Mouse (Mus musculus) adrenal gland, postnatal 10 days (tissue): ENCODE measurements around the gene Smarcd2. TPM values are rescaled to one million over a fixed set of nuclear protein-coding genes. Genes with fewer than 3 reads are reported as not detected.
A peak's percentile ranks its signal among the peaks of the same experiment; 100 is the strongest.

Experiments used
- DNase-seq: peaks from one replicate; pipeline ENCODE4 v3.0.0; 2021; ENCODE audit warnings: mixed read lengths
- total RNA-seq, 2 experiments: library from RNA; stranded (reverse); gene quantifications; 2 replicates each; pipeline ENCODE4 v1.2.3; 2021

Smarcd2 gene
- total RNA-seq, 2 experiments from 2014 or later: 77.9 to 83.2 TPM

DNA sequence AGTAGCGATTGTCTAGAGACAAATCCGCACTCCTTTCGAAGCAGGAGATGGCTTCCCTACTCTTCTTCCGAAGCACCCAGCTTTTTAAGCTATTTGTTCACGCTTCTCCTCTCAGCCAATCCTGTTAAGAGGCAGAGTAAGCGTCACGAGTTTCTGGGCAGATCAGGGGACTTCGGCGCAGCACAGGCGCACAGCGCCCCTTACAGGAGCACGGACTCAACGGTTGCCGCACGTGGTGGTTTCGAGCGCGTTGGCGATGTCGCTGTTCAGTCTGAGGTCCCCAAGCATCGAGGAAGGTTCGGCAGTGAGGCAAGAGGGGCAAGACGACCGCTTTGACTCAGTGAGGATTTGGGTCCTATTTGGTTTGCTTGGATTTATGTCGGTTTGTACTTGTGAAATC lies 3.7 kb upstream of the Smarcd2 start, which contains the start of gene Tcam1:
TSS of gene Tcam1 (plus strand) at position 219 of the 400 bp plus-strand sequence.
- DNase-seq: peak; percentile 96

- DNase-seq: peak; percentile 48
Observed at GRCm38 (mm10) chr11:106274971-106275411, 2.2 kb upstream of the Smarcd2 start.

- no peak for DNase-seq
Observed at GRCm38 (mm10) chr11:106274374-106274773, 1.6 kb upstream of the Smarcd2 start.

- DNase-seq: no peak
Observed at GRCm38 (mm10) chr11:106273811-106274210, 1.0 kb upstream of the Smarcd2 start.

- DNase-seq: no peak
Observed at GRCm38 (mm10) chr11:106273311-106273684, 526 bp upstream of the Smarcd2 start.

DNA sequence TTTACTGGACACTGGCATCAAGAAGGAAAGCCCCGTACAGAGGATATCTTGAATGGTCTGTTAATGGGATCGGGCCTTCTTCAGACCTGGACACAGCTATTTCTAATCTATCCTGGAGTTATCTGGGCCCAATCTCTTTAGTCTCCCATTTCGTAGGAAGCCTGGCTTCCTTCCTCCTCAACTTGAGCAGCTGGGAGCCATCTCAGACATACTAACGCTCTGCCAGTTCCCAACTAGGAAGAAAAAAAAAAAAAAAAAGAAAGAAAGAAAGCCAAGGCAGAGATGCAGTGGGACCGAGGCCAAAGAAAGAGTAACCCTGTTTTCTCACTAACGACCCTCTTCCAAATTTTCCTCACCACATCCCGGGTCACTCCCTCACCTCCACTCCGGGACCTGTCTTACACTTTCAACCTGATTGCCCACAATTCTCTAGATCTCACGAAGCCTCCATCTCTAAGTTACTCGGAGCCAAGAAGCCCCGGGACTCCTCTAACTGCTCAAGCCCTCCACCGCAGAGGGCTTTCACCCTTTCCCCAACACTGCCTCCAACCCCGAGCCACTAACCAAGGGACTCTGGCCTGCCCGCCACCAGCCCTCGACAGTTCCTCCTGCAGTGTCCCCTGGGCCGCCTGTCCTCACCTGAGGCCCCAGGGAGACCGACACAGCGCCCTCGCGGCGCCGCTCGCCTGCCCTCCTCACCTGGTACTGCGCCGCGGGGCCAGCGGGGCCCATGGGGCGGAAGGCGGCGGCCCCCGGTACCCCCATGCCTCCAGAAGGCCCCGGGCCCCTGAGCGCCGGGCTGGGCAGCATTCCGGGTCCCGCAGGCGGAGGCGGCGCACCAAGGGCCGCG lies 753 bp downstream of the Smarcd2 start:
- DNase-seq: peak; percentile 62

- peak; percentile 58 for DNase-seq
Observed at GRCm38 (mm10) chr11:106271131-106271793, 1.5 kb downstream of the Smarcd2 start.

GRCm38 (mm10) chr11:106269060-106269431 lies 3.7 kb downstream of the Smarcd2 start:
- peak; percentile 53 for DNase-seq

GRCm38 (mm10) chr11:106268326-106269059 lies 4.3 kb downstream of the Smarcd2 start:
- DNase-seq: peak; percentile 92

- no peak for DNase-seq
Observed at GRCm38 (mm10) chr11:106267871-106268270, 4.9 kb downstream of the Smarcd2 start.

GRCm38 (mm10) chr11:106267311-106267852 lies 5.4 kb downstream of the Smarcd2 start:
- peak; percentile 82 for DNase-seq

GRCm38 (mm10) chr11:106266431-106266830 lies 6.3 kb downstream of the Smarcd2 start:
- DNase-seq: no peak

DNA sequence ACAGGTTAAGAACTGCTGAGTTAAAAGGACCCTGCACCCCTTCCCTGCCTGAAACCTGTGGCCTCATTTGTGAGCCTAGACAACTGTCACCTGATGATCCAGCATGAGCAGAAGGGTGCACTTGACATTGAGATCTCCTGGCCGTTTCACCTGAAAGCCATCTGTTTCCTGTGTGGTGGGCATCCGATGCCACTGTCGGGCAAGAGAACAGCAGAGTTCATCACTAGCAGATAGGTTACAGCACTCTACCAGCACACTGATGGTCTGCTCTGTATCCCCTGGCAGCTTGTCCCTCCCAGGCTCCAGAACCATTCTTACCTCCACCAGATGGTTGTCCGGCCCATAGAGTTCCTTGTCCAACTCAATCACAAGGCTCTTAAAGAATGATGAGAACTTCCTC lies 7.2 kb downstream of the Smarcd2 start:
- no peak for DNase-seq

DNA sequence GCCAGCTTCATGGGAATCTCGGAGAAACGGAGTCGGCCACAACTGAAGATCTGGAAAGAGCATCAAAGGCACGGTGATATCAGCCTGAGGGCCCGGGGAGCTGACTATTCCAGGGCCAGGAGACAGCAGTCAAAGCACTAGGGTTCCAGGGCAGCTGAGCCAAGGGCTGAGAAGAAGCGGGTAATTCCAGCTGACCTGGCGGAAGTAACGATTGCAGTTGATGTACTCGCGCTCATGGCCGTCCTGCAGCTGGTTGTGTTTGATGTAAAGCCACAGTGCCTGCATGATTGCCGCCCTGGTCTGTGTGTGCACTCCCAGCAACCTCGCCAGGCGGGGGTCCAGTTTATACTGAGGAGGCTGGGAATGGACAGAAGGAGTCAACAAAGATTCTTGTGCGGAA lies 7.8 kb downstream of the Smarcd2 start:
- no peak for DNase-seq

DNA sequence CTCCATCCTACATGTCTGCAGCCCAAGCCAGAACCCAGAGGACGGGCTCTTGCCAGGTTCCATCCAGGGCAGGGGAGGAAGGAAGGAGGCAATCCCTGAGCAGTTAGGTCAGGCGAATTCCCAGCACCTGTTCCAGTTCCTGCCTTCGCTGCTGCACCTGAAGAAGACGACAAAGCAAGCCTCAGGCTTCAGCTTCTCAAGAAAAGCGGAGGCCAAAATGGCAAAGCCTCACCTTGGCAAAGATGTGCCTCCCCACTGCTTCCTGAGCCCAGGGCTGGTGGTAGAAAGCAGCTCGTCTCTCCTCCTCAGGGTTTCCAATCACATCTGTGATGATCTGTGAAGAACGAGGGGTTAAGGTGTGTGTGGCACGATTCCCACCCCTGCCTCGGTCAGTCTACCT lies 8.8 kb downstream of the Smarcd2 start:
- DNase-seq: no peak

DNA sequence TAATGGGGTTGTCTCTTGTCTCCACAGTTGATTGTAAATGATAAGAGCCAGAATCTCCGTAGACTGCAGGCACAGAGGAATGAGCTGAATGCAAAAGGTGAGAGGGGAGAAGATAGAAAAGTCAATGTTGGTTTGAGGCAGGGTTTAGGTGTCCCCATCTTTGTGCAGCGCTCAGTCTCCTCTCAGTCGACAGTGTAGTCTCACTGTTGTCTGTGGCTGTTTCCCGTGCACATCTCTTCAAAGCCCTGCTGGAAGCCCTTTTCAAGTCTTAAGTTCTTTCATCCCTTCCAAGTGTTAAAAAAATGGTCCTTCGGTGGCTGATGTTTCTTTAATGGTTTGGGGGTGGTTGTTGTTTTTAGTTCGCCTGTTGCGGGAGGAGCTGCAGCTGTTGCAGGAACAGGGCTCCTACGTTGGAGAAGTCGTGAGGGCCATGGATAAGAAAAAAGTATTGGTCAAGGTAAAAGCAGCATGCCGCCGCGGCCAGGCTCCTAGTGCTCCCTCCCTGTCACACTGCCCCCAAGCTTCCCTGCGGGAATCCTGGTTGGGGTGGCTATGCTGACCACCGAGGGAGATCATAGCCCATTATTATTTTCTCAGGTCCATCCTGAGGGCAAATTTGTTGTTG lies 11.8 kb downstream of the Smarcd2 start:
- DNase-seq: no peak

GRCm38 (mm10) chr11:106256775-106257174 lies 16.0 kb downstream of the Smarcd2 start:
- no peak for DNase-seq

GRCm38 (mm10) chr11:106255685-106256451 lies 16.9 kb downstream of the Smarcd2 start, which contains the start of the genes Ftsj3 and Psmc5:
Gene Ftsj3, minus strand, starts transcription at chr11:106256079.
Gene Psmc5, plus strand, starts transcription at chr11:106256154.
- DNase-seq: peak; percentile 99

DNA sequence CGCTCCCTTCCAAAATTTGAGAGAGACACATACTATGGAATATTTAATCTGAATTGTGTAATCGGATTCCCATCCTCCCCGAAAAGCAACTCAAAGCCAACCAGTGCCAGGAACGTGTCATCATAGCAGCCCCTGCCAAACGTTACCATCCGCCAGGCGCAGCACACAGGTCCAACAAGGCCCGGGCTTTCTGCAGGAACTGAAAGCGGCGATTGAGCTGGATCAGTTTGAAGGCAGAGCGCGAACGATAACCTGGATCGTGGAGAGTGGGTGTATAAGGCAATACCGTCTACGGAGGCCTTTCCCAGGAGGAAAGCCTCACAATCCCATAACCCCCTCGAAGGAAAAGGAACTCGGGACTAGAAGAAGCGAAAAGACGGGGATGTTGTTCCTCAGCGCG lies 17.6 kb downstream of the Smarcd2 start:
- DNase-seq: peak; percentile 52

- DNase-seq: peak; percentile 15
Observed at GRCm38 (mm10) chr11:106254767-106255166, 18.0 kb downstream of the Smarcd2 start.

- DNase-seq: peak; percentile 21
Observed at GRCm38 (mm10) chr11:106249326-106249725, 23.4 kb downstream of the Smarcd2 start.
